Mouse (Mus musculus) kidney, adult 2 months (tissue): ENCODE measurements at regions not wholly inside any gene's neighbourhood (a gene's known extent, or its start where the extent isn't known, plus 50 kb on each side); places are given as distances from the start of the nearest gene placed in this dataset.

Experiments used
- CTCF ChIP-seq: fragments of 200-500 bp; conservative IDR thresholded peaks from 2 replicates; pipeline ENCODE4 v1.5.1; 2011; ENCODE audit warnings: low read depth, mild to moderate bottlenecking, control low read depth, low read length, moderate library complexity, mixed read lengths; ENCODE audit not compliant: insufficient read depth, insufficient read length
- POLR2A ChIP-seq: fragments of 200-500 bp; IDR thresholded peaks from one replicate; pipeline ENCODE4 v1.6.1; 2011; ENCODE audit warnings: low read depth, low read length, control low read depth

DNA sequence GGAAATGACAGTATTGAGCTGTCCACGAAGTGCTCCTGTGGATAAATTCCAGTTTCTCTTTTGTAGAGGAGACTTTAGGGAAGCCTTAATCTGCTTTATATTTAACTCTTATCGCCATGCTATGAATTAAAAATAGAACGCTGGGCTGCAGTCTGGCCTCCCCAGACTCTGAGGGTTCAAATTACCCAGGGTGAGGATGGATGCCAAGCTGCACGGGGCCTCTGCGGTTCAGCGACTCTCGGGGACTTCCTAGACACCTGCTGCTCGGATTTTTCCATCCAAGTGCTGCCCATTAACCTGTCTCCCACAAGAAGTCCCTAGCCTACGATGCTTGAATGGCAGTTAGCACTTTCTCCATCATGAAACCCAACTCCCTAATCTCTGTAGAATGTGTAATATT lies 189.3 kb upstream of the Jade1 start:
- no peak for TF ChIP-seq POLR2A
- TF ChIP-seq CTCF: no peak
